Mouse (Mus musculus) urinary bladder, adult 2 months (tissue): ENCODE data around the gene Wdr72. TPM values are rescaled to one million over a fixed set of nuclear protein-coding genes. Genes with fewer than 3 reads are reported as not detected.

ENCODE experiments used
- DNase-seq: peaks from one replicate; pipeline ENCODE4 v3.0.0; 2022; ENCODE audit warnings: low spot score
- polyA plus RNA-seq: library from polyadenylated mRNA; depleted of rRNA; stranded (reverse); fragments of >200 nt; gene quantifications from 2 replicates; pipeline ENCODE4 v1.2.3, GENCODE M21; 2012; rRNA removed

The Wdr72 gene
- polyA plus RNA-seq, 1 experiment = 2.1 TPM

DNA sequence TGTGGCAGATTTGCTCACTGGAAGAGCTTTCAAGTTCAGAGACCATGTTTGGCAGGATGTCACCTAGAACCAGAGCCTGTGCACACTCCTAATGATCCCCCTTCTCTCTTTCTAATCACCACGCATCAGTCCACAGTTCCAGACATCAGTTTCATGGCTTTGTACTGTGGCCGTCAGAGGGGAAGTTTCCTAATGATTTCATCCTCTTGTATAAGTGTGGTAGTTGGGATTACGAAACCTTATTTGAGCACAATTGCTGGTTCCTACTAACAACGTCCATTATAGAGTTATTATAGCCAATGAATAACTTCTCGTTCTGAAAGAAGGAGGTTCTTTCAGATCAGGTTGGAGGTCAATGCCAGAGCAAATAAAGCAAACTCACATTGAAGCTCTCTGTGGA is 131.1 kb downstream of the Wdr72 start:
- no peak for DNase-seq

DNA sequence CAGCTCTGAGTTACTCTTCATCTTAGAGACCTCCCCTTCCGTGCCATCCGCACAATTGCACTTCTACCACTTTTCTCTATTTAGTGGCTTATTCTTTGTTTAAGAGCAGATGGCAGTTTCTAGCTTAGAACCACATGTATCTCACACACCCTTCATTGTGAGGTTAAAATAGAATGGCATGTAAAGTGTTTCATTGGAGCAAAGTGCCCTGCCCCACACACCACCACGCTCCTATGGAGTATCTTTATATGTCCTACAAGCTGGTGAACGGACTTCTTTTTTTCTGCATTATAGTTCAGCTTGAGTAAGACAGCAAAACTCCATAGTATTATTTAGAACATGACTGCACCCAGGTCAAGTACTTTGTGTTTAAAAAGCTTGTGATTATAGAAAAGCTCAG is 137.9 kb downstream of the Wdr72 start:
- no peak for DNase-seq

DNA sequence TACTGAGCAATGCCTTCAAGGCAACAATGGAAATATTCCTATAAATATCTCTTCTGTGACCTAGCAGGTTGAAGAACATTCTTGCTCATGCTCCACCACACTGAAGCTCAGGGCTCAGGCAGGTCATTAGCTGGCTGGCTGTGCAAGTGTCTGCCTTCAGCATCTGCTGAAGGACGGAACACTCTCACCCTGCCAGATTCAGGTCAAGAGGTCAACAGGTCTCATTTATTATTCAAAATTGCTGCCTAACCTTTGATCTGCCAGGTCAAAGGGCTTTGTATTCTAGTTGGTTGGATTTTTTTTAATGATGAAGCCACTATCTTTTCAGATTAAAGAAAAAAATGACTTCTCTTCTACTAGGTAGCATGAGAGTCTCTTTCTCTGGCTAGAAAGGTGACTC is 139.3 kb downstream of the Wdr72 start:
- no peak for DNase-seq

DNA sequence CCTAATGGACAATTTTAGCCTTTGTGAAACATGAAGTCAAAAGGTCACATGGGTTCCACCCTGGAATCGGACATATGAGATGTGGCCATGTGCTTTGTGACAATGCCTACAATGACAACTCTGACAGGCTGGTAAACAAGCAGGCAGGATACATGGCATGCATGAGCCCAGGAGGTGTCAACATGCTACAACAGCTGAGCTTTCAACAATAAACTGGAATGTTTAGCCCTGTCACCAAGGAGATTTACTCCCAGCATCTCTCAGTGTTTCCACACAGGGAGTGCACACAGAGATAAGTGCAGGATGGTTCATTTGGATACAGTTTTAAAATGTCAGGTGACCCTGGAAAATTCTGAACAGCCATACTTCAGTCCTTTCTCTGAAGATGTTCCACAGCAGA is 140.4 kb downstream of the Wdr72 start:
- DNase-seq = no peak

DNA sequence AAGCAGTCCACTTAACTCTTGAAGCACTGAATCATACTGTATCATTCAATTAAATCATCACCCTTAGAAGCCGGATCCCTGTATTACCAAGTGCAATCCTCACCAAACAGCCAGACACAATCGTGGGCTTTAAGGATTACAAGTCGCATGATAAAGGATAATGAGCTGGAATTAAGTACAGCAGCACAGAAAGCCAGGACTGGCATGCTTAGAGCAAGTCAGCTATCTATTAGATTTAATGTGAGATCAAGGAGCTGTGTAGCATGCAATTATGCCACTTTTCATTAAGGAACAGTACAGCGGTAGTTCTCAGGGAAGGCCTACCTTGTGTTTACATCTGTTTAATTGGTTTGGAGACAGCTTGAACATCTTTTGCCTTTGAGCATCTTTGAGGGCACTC is 148.2 kb downstream of the Wdr72 start:
- DNase-seq = no peak

DNA sequence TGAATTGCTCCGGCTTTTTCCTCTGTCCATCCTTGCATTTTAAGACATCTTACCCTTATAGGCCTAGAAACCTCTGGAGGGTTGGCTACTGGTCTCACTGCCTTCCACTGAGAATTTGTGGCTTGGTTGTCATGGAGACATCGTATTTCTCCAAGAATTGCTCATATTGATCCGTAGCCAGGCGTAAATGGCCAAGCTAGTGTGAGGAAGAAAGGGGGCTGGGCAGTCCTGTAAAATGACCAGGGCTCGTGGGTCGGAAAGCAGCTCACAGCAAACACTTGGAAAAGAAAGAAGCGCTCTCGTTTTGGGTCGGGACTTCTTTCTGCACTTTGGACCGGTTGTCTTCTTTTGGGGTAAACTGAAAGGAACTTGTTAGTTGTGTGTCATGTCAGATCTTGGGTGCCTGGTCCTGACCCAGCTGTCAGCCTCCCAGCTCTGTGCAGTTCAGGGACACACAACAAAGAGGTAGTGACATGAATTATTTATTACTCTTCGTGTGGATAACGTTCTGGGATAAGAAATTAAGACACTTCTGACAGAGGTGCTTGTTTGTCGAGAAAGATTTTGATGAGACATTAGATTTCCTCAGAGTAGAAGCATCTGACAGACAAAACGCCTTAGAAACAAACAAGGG is 167.7 kb downstream of the Wdr72 start:
- no peak for DNase-seq

DNA sequence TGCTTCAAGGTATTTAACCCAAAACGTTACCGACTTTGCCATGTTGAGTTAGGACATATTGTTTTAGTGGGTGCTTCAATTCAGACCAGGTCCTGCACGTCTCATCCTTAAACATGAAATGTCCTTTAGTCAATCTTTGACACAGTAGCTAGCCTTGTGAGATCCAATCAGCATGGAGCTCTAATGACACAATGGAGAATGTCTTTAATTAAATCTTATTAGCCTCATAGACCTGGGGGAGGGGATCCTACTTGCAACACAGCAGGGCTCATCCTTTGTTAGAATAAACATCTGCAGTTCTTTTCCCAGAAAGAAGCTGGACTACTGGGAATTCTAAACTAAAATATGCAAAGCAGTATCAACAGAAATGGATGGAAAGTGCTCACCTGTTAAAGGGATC is 171.9 kb downstream of the Wdr72 start:
- DNase-seq = no peak

DNA sequence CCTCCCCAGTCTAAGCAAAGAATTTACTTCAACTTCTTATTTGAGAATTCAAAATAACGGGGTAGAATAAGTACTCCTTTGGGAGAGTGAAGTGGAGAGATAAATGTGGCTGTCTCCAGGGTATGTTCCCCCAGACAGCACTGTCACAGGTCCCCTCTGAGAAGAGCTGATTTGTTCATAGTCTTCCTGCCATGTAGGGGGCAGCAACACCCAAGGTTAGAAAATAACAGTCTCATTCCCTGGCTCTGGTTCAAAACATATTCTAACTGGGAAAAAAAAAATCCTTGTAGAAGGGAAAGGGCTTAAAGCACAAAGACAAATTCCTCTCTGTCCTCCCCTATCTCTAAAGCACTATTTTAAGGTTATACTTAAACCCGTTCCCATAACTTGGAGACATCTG is 176.1 kb downstream of the Wdr72 start:
- no peak for DNase-seq

DNA sequence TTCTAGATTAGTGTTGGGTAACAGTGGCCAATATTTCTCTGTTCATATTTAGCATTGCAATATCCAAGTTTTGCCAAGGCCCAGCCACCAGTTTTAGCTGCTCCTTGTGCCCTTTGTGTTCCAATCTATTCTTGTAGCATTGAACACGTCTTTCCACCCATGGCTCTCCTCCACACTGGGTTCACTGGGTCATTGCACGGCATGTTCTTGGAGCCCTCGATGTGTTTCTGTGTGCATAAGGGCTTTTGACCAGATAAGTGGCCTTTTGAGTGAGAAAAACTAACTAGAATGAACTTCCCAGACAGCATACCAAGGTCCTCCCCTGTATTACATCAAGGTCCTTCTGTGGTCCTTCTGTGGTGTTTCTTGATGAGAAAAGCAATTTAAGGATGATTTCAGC is 184.3 kb downstream of the Wdr72 start:
- no peak for DNase-seq

DNA sequence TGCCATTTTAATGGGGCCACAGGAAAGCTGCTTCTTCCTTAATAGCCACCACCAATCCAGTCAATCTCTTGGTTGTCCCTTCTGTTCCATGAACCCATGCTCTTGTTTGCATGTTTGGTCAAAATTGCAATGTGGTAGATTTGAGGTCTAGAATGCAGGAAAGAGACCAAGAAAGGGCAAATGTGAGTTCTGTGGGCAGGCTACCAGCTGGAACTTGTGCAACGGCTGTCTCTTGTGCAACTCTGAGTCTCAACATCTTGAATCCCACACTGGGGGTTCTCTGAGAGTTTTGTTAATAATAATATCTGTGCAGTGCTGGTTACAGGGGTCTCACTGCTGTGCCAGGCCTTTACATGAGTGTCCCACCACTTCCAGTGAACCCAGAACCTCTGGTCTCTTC is 208.6 kb downstream of the Wdr72 start:
- no peak for DNase-seq

DNA sequence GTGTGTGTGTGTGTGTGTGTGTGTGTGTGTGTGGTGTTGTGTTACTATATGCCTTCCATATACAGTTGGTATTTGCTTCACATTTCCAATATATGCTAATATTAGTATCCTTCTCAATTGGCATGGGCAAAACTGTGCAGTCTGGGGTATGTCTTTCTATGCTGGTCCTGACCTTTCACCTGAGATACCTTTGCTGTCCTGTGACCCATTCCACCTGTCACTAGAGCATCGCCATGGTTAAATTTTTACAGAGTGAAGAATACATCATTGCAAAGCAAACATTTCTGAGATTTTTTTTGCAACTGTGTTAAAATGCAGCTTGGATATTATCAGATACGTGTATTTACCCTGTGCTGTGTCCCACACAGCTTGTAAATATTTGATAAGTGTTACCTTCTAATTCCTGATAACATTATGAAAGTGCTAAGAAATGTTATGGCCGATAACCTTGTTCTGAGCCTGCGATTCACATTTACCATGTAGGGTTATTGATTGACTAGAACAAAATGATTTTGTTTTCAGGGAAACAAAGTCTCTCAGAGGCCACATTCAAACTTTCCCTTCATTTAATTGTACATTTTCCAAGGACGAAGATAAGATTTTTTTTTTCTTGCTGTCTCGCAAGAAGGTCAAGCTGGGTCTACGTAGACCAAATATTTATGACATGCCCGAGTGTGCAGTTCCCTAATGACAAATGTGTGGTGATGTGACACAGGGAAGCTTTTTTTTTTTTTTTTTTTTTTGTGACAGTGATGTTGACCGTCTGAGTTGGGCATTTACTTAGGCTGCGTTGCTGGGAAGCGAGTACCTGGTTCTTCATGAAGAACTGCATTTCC is 214.2 kb downstream of the Wdr72 start:
- no peak for DNase-seq

DNA sequence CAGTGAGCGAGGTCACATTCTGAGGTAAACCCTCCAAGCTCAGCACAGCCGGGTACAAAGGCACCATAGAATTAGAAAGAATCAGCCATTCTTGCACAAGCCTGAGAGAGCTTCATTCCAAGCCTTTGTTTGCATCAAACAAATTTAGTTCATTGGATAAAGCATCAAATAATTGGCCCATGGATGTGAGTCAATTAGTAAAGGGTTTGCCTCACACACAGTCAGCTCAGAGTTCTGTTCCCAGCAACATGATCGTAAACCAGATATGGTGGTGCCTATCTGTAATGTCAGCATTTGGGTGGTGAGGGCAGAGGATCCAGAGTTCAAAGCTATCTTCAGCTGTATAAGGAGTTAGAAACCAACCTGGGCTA is 214.8 kb downstream of the Wdr72 start:
- no peak for DNase-seq

DNA sequence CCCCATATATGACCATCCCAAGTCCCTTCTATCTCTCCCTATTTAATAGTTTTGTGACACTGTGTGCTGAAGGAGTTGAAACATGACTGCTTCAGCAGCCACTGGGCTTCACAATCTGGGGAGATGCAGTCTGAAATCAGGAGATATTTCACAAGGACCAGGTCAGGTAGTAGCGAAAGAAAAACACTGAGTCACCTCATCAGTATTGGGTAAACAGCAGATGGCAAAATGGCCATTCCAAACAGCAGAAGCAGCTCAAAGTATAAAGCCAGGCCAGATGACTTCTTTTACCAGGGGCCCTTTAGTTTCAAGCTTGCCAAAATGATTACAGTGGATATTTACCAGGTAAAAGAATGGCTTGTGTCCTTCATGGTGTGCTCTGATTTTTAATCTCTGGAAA is 215.8 kb downstream of the Wdr72 start:
- DNase-seq = no peak

DNA sequence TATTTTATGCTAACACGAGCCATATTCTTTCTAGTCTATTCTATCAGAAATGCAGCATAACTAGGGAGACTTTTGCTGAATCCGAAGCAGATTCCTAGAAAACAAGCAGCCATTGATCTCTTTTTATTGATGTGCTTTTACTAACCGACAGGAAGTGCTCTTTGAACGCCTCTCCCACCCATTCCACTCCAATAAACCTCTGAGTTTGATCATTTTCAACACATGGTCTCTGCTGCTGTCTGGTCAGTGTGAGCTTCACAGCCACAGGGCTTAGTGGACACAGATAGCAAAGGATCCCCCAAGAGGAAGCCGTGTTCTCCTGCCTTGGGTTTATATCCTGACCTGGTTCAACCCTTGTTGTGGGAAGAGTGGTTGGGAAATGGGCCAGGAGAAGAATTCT is 218.7 kb downstream of the Wdr72 start:
- DNase-seq = no peak

DNA sequence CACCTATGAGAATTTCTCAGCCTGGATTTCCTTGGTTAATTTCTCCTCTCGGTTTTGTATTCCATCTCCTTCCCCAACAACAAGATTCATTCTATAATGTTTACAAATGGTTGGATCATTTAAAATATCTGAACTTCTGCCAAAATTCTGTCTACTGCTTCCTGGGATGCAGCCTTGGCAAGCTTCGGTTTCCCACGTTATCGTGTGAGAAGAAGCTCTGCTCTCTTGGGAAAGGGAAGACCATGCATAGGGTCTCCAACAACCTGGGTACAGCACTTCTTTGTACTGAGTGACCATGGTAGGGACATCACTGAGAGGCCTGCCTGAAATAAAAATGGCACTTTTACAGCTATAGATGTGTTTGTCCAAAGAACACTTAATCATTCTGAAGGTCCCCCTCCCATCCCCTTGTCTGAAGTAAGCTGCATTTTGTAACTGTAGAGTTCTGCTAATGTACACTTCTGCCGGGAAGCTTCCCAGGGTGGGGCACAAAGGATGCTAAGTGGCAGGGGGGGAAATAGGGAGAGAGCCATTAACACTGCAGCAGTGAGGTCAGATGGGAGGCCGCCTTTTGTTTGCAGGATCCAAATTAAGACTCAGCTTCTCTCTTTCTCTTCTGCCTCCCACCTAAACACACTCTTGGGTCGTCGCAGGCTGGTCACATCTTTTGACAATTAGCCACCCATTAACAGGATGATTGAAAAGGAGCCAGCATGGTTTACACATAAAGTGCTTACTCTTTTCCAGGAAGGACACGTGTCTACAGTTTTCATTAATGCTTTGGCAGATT is 220.7 kb downstream of the Wdr72 start:
- DNase-seq = no peak

DNA sequence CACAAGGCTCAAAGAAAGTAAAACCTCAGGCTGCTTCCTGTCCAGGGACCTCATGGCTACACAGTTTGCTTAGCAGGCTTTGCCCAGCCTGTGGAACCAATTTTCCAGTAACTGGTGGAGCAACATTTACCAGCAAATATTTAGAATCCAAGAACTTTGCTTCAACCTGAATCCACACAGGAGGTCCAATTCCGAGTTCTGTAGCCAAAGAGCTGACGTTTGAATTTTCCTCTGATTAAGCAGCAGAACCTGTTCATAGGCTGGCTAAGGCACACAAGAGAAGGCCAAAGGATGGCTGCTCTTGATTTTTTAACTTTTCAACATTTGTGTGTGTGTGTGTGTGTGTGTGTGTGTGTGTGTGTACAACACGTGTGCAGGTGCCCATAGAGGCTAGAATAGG is 222.2 kb downstream of the Wdr72 start:
- DNase-seq = no peak

Other genes with a start within 250 kb of the Wdr72 start
- 1.2 and 1.5 TPM in 2 replicates for gene Unc13c, start 141.4 kb upstream of the Wdr72 start, polyA plus RNA-seq